26 mouse cellular contexts compared by ENCODE assay signal in genomic region chr3:130900846-130901245, GRCm38 (mm10).
DNase-seq lines count a peak whose midpoint lies in the region; ATAC-seq lines count a peak whose summit lies in the region.
"Had no signal": no experiment of that assay in that cellular context is flagged by ENCODE, and none has a peak within 500 bp of the region (broad histone marks: within the 10 kb centered on the region; RNA-seq: fewer than 3 reads in every experiment).

No protein-coding gene starts in this region.

- peaks cover 45% of the 10 kb centered on the region for H3K4me1 ChIP-seq in heart, embryonic 12.5 days (replicated peaks)
- H3K4me1 ChIP-seq in hindbrain, embryonic 10.5 days (replicated peaks): peaks cover 11% of the 10 kb centered on the region; the same call in 1 of the 2 replicates
- no peaks in the 10 kb centered on the region for H3K4me1 ChIP-seq in hindbrain, embryonic 16.5 days (ENCODE audit: control insufficient read depth, insufficient read depth, low read depth, low read length)
- peaks cover 26% of the 10 kb centered on the region for H3K4me1 ChIP-seq in embryonic facial prominence, embryonic 10.5 days
- H3K4me1 ChIP-seq in embryonic facial prominence, embryonic 13.5 days: peaks cover 36% of the 10 kb centered on the region
- H3K4me1 ChIP-seq: forebrain, embryonic 15.5 days; hindbrain, embryonic 15.5 days; intestine, embryonic 15.5 days had no signal

- no peaks in the 10 kb centered on the region for H3K36me3 ChIP-seq in heart, embryonic 12.5 days
- no peaks in the 10 kb centered on the region for H3K36me3 ChIP-seq in hindbrain, embryonic 10.5 days
- H3K36me3 ChIP-seq in hindbrain, embryonic 16.5 days (ENCODE audit: control insufficient read depth, insufficient read depth, low read length): no peaks in the 10 kb centered on the region
- H3K36me3 ChIP-seq in embryonic facial prominence, embryonic 10.5 days (replicated peaks): no peaks in the 10 kb centered on the region
- H3K36me3 ChIP-seq in embryonic facial prominence, embryonic 13.5 days: no peaks in the 10 kb centered on the region
- H3K36me3 ChIP-seq: forebrain, embryonic 15.5 days; G1E; hindbrain, embryonic 15.5 days; intestine, embryonic 15.5 days; midbrain, embryonic 10.5 days had no signal

- no peak overlapping the region for H3K4me3 ChIP-seq in heart, embryonic 12.5 days
- no peak overlapping the region for H3K4me3 ChIP-seq in hindbrain, embryonic 10.5 days
- H3K4me3 ChIP-seq in hindbrain, embryonic 16.5 days (ENCODE audit: low read length): no peak overlapping the region
- H3K4me3 ChIP-seq in embryonic facial prominence, embryonic 10.5 days: no peak overlapping the region
- no peak overlapping the region for H3K4me3 ChIP-seq in embryonic facial prominence, embryonic 13.5 days
- H3K4me3 ChIP-seq: forebrain, embryonic 15.5 days; hindbrain, embryonic 15.5 days; intestine, embryonic 15.5 days; left cerebral cortex, adult 2 months; midbrain, embryonic 10.5 days; myocyte had no signal

- intact Hi-C loops in heart, postnatal 25 days (cut with DNase I): no loop called here

- no peak for ATAC-seq in heart, embryonic 12.5 days (ENCODE audit: insufficient number of reproducible peaks, low FRiP score)
- ATAC-seq in hindbrain, embryonic 16.5 days: no peak
- ATAC-seq in embryonic facial prominence, embryonic 13.5 days (ENCODE audit: insufficient number of reproducible peaks, insufficient read depth, low FRiP score, low TSS enrichment, low read depth): no peak
- ATAC-seq: forebrain, embryonic 15.5 days; liver, postnatal 0 days; lung, postnatal 0 days; midbrain, embryonic 16.5 days had no signal

- no peak for DNase-seq in heart, postnatal 25 days (ENCODE audit: low spot score)
- no peak for DNase-seq in hindbrain, embryonic 10.5 days (ENCODE audit: low spot score)
- no peak for DNase-seq in embryonic facial prominence, embryonic 10.5 days (ENCODE audit: low spot score)
- DNase-seq in adrenal gland, postnatal 25 days: no peak
- DNase-seq in cerebellum, postnatal 10 days: no peak
- DNase-seq: adrenal gland, postnatal 10 days; cerebellum, adult 2 months; cerebellum, postnatal 36 days; embryo, embryonic 11 days; gastrocnemius, postnatal 10 days; kidney, adult 8-10 months; kidney, postnatal 10 days; liver, postnatal 0 days had no signal

- H3K9me3 ChIP-seq in heart, embryonic 12.5 days (replicated peaks): no peaks in the 10 kb centered on the region
- H3K9me3 ChIP-seq in hindbrain, embryonic 10.5 days: no peaks in the 10 kb centered on the region
- H3K9me3 ChIP-seq in hindbrain, embryonic 16.5 days (ENCODE audit: control insufficient read depth, low read length): no peaks in the 10 kb centered on the region
- no peaks in the 10 kb centered on the region for H3K9me3 ChIP-seq in embryonic facial prominence, embryonic 10.5 days
- no peaks in the 10 kb centered on the region for H3K9me3 ChIP-seq in embryonic facial prominence, embryonic 13.5 days
- H3K9me3 ChIP-seq: forebrain, embryonic 15.5 days; hindbrain, embryonic 15.5 days; intestine, embryonic 15.5 days; midbrain, embryonic 10.5 days had no signal

- H3K27me3 ChIP-seq in heart, embryonic 12.5 days (replicated peaks): no peaks in the 10 kb centered on the region
- H3K27me3 ChIP-seq in hindbrain, embryonic 10.5 days (ENCODE audit: insufficient read depth, poor library complexity, severe bottlenecking): no peaks in the 10 kb centered on the region
- H3K27me3 ChIP-seq in hindbrain, embryonic 16.5 days (replicated peaks; ENCODE audit: control insufficient read depth, insufficient read depth, low read length): no peaks in the 10 kb centered on the region
- no peaks in the 10 kb centered on the region for H3K27me3 ChIP-seq in embryonic facial prominence, embryonic 10.5 days (replicated peaks; ENCODE audit: low read depth, poor library complexity, severe bottlenecking)
- no peaks in the 10 kb centered on the region for H3K27me3 ChIP-seq in embryonic facial prominence, embryonic 13.5 days
- H3K27me3 ChIP-seq: CH12.LX; forebrain, embryonic 15.5 days; hindbrain, embryonic 15.5 days; intestine, embryonic 15.5 days had no signal

- H3K27ac ChIP-seq in heart, embryonic 12.5 days (ENCODE audit: poor library complexity, severe bottlenecking): peak overlapping the region; percentile 81
- H3K27ac ChIP-seq in hindbrain, embryonic 10.5 days: 0 out of 2 replicates have a peak overlapping the region, but pooled peaks have one; percentile 50
- no peak overlapping the region for H3K27ac ChIP-seq in hindbrain, embryonic 16.5 days (ENCODE audit: low read depth, low read length)
- peak overlapping the region; percentile 66 for H3K27ac ChIP-seq in embryonic facial prominence, embryonic 10.5 days (replicated peaks)
- H3K27ac ChIP-seq in embryonic facial prominence, embryonic 13.5 days: peak overlapping the region; percentile 60; the same call in 1 of the 2 replicates
- H3K27ac ChIP-seq: forebrain, embryonic 15.5 days; hindbrain, embryonic 15.5 days; intestine, embryonic 15.5 days; left cerebral cortex, adult 2 months; midbrain, embryonic 10.5 days had no signal

- WGBS in heart, embryonic 12.5 days: 64% methylated on average over 6 of the region's 6 CpGs
- 90% methylated on average over 6 of the region's 6 CpGs for WGBS in hindbrain, embryonic 10.5 days
- 94% methylated on average over 6 of the region's 6 CpGs for WGBS in hindbrain, embryonic 16.5 days
- 90% methylated on average over 6 of the region's 6 CpGs for WGBS in embryonic facial prominence, embryonic 10.5 days
- WGBS in embryonic facial prominence, embryonic 13.5 days: 59% methylated on average over 6 of the region's 6 CpGs

- H3K9ac ChIP-seq in heart, embryonic 12.5 days: no peak overlapping the region
- H3K9ac ChIP-seq in hindbrain, embryonic 16.5 days (ENCODE audit: low read depth, low read length): no peak overlapping the region
- H3K9ac ChIP-seq in embryonic facial prominence, embryonic 13.5 days: no peak overlapping the region
- H3K9ac ChIP-seq: forebrain, embryonic 15.5 days; hindbrain, embryonic 15.5 days; intestine, embryonic 15.5 days; liver, postnatal 0 days had no signal

- H3K4me2 ChIP-seq in heart, embryonic 12.5 days: peak overlapping the region; percentile 59
- no peak overlapping the region for H3K4me2 ChIP-seq in hindbrain, embryonic 16.5 days (ENCODE audit: low read length)
- H3K4me2 ChIP-seq in embryonic facial prominence, embryonic 13.5 days: peak overlapping the region; percentile 44
- H3K4me2 ChIP-seq: forebrain, embryonic 15.5 days; hindbrain, embryonic 15.5 days; intestine, embryonic 15.5 days had no signal
